Mouse (Mus musculus) G1E (cell line): ENCODE data around the gene Pygl. TPM values are rescaled to one million over a fixed set of nuclear protein-coding genes. Genes with fewer than 3 reads are reported as not detected.
"Not testable (repeated sequence)": the region's sequence is repeated elsewhere in the genome, so short reads cannot be mapped to it uniquely, and the experiment has no call there.

Source experiments
- ATAC-seq: 2 replicates; pipeline ENCODE4 v1.8.0; 2016; ENCODE audit warnings: mild to moderate bottlenecking; ENCODE audit not compliant: insufficient number of reproducible peaks, poor library complexity, low FRiP score, severe bottlenecking; ENCODE audit errors: extremely low read depth
- DNase-seq: peaks from one replicate; pipeline ENCODE4 v3.0.0; 2012; ENCODE audit warnings: low spot score
- H3K27me3 ChIP-seq: 2 replicates; pipeline ENCODE4 v1.6.1; 2012; ENCODE audit warnings: mild to moderate bottlenecking, low read length, inconsistent platforms; ENCODE audit not compliant: insufficient read depth
- H3K36me3 ChIP-seq: replicated peaks from 2 replicates; pipeline ENCODE3; 2012; ENCODE audit warnings: mild to moderate bottlenecking, inconsistent platforms
- H3K4me1 ChIP-seq: 2 replicates; pipeline ENCODE4 v1.6.1; 2012; ENCODE audit warnings: low read depth, low read length, inconsistent platforms, mixed read lengths; ENCODE audit not compliant: insufficient read depth
- H3K4me3 ChIP-seq: 2 replicates; pipeline ENCODE4 v1.5.1; 2012; ENCODE audit warnings: low read depth, mild to moderate bottlenecking, inconsistent platforms, low read length, moderate library complexity, mixed read lengths
- H3K9me3 ChIP-seq: replicated peaks from 2 replicates; pipeline ENCODE4 v1.6.1; 2012; ENCODE audit warnings: inconsistent platforms
- CTCF ChIP-seq: IDR thresholded peaks from 2 replicates; pipeline ENCODE4 v1.5.1; 2012; ENCODE audit warnings: low read depth, low read length, inconsistent platforms, mixed read lengths
- GATA1 ChIP-seq: IDR thresholded peaks from 2 replicates; pipeline ENCODE4 v1.6.1; 2012; ENCODE audit warnings: borderline replicate concordance, low read length, inconsistent platforms, mixed read lengths
- GATA2 ChIP-seq: IDR thresholded peaks from 2 replicates; pipeline ENCODE4 v1.6.1; 2012; ENCODE audit warnings: low read depth, low read length, inconsistent platforms, borderline replicate concordance
- POLR2AphosphoS5 ChIP-seq: IDR thresholded peaks from 2 replicates; pipeline ENCODE4 v1.6.1; 2012; ENCODE audit warnings: low read depth, low read length, inconsistent platforms; ENCODE audit not compliant: insufficient replicate concordance
- TAL1 ChIP-seq: conservative IDR thresholded peaks from 2 replicates; pipeline ENCODE4 v1.6.1; 2012; ENCODE audit warnings: low read depth, low read length, inconsistent platforms, mixed read lengths
- polyA plus RNA-seq: library from polyadenylated mRNA; stranded (reverse); fragments of >175 nt; gene quantifications from 2 replicates; pipeline ENCODE4 v1.2.3, GENCODE M21; 2012
- total RNA-seq, 2 experiments: library from RNA; stranded (forward) in 1 of 2; stranded (reverse) in 1 of 2; fragments of 200-1000 nt in 1 of 2; fragments of >200 nt in 1 of 2; fragmentation: Nextera tagmentation in 1 of 2; gene quantifications; 2 replicates each; pipeline ENCODE4 v1.2.3; 2014 to 2017

The Pygl gene
- total and polyA plus RNA-seq, 3 experiments = 0.27 TPM; not detected in 2

GRCm38 (mm10) chr12:70147986-70148630, 83.2 kb downstream of the Pygl start:
- Histone ChIP-seq H3K9me3 (no peaks in the 10 kb centered on the region), H3K36me3 (no peaks in the 10 kb centered on the region), H3K4me1 (peaks cover 15% of the 10 kb centered on the region), H3K4me3 (no peak overlapping the region), H3K27me3 (peaks cover 46% of the 10 kb centered on the region)
- TF ChIP-seq GATA1 (no peak), TAL1 (no peak), POLR2AphosphoS5 (no peak), CTCF (no peak), GATA2 (no peak)
- no peak for DNase-seq
- ATAC-seq = no peak

GRCm38 (mm10) chr12:70145586-70145985, 85.7 kb downstream of the Pygl start:
- Histone ChIP-seq H3K4me3 (no peak overlapping the region), H3K9me3 (no peaks in the 10 kb centered on the region), H3K36me3 (no peaks in the 10 kb centered on the region), H3K27me3 (peaks cover 33% of the 10 kb centered on the region), H3K4me1 (peaks cover 19% of the 10 kb centered on the region)
- ATAC-seq (no peak), DNase-seq (no peak)
- no peak for TF ChIP-seq TAL1
- no peak for TF ChIP-seq GATA2
- no peak for TF ChIP-seq POLR2AphosphoS5
- no peak for TF ChIP-seq CTCF
- TF ChIP-seq GATA1 = no peak

- ATAC-seq = no peak
- no peaks in the 10 kb centered on the region for H3K9me3 ChIP-seq
- peaks cover 25% of the 10 kb centered on the region for H3K4me1 ChIP-seq
- peak; percentile 34 for DNase-seq
- no peak overlapping the region for H3K4me3 ChIP-seq
- peaks cover 30% of the 10 kb centered on the region for H3K27me3 ChIP-seq
- TF ChIP-seq CTCF = peak; percentile 90
- no peak for TF ChIP-seq GATA1
- no peaks in the 10 kb centered on the region for H3K36me3 ChIP-seq
Measured at GRCm38 (mm10) chr12:70144637-70145448, 86.4 kb downstream of the Pygl start.

- not testable (repeated sequence) for ATAC-seq, H3K9me3 ChIP-seq, DNase-seq, H3K4me3 ChIP-seq, H3K36me3 ChIP-seq
- Histone ChIP-seq H3K4me1 (peaks cover 26% of the 10 kb centered on the region), H3K27me3 (peaks cover 29% of the 10 kb centered on the region)
Measured at GRCm38 (mm10) chr12:70144106-70144587, 87.1 kb downstream of the Pygl start.

GRCm38 (mm10) chr12:70140993-70141576, 90.2 kb downstream of the Pygl start:
- TF ChIP-seq POLR2AphosphoS5 (no peak), GATA1 (no peak), CTCF (no peak), GATA2 (no peak), TAL1 (no peak)
- no peak for DNase-seq
- ATAC-seq = no peak
- no peaks in the 10 kb centered on the region for H3K36me3 ChIP-seq
- no peaks in the 10 kb centered on the region for H3K9me3 ChIP-seq
- peaks cover 23% of the 10 kb centered on the region for H3K27me3 ChIP-seq
- no peak overlapping the region for H3K4me3 ChIP-seq
- H3K4me1 ChIP-seq = peaks cover 21% of the 10 kb centered on the region

Other genes starting within 250 kb of the Pygl start
- gene Sav1, start 244.5 kb downstream of the Pygl start, total RNA-seq (2014; fragmentation: Nextera tagmentation) = 138 and 156 TPM in 2 replicates
- 61.3 and 79.9 TPM in 2 replicates for gene Sav1, start 244.5 kb downstream of the Pygl start, total RNA-seq (2017)
- 26.7 and 36.1 TPM in 2 replicates for gene Sav1, start 244.5 kb downstream of the Pygl start, polyA plus RNA-seq
- 43.1 and 54.0 TPM in 2 replicates for gene Nin, start 117.8 kb downstream of the Pygl start, total RNA-seq (2014; fragmentation: Nextera tagmentation)
- gene Nin, start 117.8 kb downstream of the Pygl start, total RNA-seq (2017) = 58.3 and 60.6 TPM in 2 replicates
- 22.2 and 24.8 TPM in 2 replicates for gene Nin, start 117.8 kb downstream of the Pygl start, polyA plus RNA-seq
- gene Abhd12b, start 77.3 kb downstream of the Pygl start, total RNA-seq (2014; fragmentation: Nextera tagmentation) = not detected in 2 replicates
- 0.11 and 0.17 TPM in 2 replicates for gene Abhd12b, start 77.3 kb downstream of the Pygl start, total RNA-seq (2017)
- not detected in 2 replicates for gene Abhd12b, start 77.3 kb downstream of the Pygl start, polyA plus RNA-seq
- not detected in 2 replicates for gene Trim9, start 116.1 kb upstream of the Pygl start, total RNA-seq (2014; fragmentation: Nextera tagmentation)
- gene Trim9, start 116.1 kb upstream of the Pygl start, total RNA-seq (2017) = 0.29 and 1.1 TPM in 2 replicates
- gene Trim9, start 116.1 kb upstream of the Pygl start, polyA plus RNA-seq = not detected in 2 replicates
- gene Tmx1, start 221.6 kb upstream of the Pygl start, total RNA-seq (2014; fragmentation: Nextera tagmentation) = 76.5 and 86.5 TPM in 2 replicates
- 134 and 140 TPM in 2 replicates for gene Tmx1, start 221.6 kb upstream of the Pygl start, total RNA-seq (2017)
- gene Tmx1, start 221.6 kb upstream of the Pygl start, polyA plus RNA-seq = 9.8 and 11.5 TPM in 2 replicates